Mouse (Mus musculus): ENCODE data around the gene Naaladl2. TPM values are rescaled to one million over a fixed set of nuclear protein-coding genes. Genes with fewer than 3 reads are reported as not detected.

The Naaladl2 gene
- polyA plus RNA-seq, 1 experiment from 2014 or later: 6.4 TPM

GRCm38 (mm10) chr3:23865688-23866087 lies 1278.4 kb downstream of the Naaladl2 start:
- H3K4me3 ChIP-seq (ENCODE audit: low read depth, low read length): no peak overlapping the region
- no peaks in the 10 kb centered on the region for H3K36me3 ChIP-seq (ENCODE audit: control insufficient read depth, insufficient read depth, low read length)
- no peak overlapping the region for H3K4me2 ChIP-seq (replicated peaks; ENCODE audit: low read depth, low read length)
- H3K27me3 ChIP-seq (ENCODE audit: control insufficient read depth, insufficient read depth, low read length): no peaks in the 10 kb centered on the region
- no peaks in the 10 kb centered on the region for H3K9me3 ChIP-seq (ENCODE audit: control insufficient read depth, low read depth, low read length)
- ATAC-seq (ENCODE audit: insufficient number of reproducible peaks, insufficient read depth, low FRiP score, low read depth): no peak
- H3K4me1 ChIP-seq (ENCODE audit: control insufficient read depth, insufficient read depth, low read length): no peaks in the 10 kb centered on the region
- H3K9ac ChIP-seq (replicated peaks; ENCODE audit: low read depth, low read length): no peak overlapping the region
- H3K27ac ChIP-seq (ENCODE audit: low read length): no peak overlapping the region
- WGBS: 69% methylated on average over 1 of the region's 1 CpGs

GRCm38 (mm10) chr3:23857275-23857674 lies 1286.8 kb downstream of the Naaladl2 start:
- Histone ChIP-seq H3K36me3 (ENCODE audit: control insufficient read depth, insufficient read depth, low read length) (no peaks in the 10 kb centered on the region), H3K9ac (replicated peaks; ENCODE audit: low read depth, low read length) (no peak overlapping the region), H3K9me3 (ENCODE audit: control insufficient read depth, low read depth, low read length) (no peaks in the 10 kb centered on the region), H3K4me1 (ENCODE audit: control insufficient read depth, insufficient read depth, low read length) (no peaks in the 10 kb centered on the region), H3K4me2 (replicated peaks; ENCODE audit: low read depth, low read length) (no peak overlapping the region), H3K4me3 (ENCODE audit: low read depth, low read length) (no peak overlapping the region), H3K27ac (ENCODE audit: low read length) (no peak overlapping the region), H3K27me3 (ENCODE audit: control insufficient read depth, insufficient read depth, low read length) (no peaks in the 10 kb centered on the region)
- WGBS: 56% methylated on average over 1 of the region's 1 CpGs
- no peak for ATAC-seq (ENCODE audit: insufficient number of reproducible peaks, insufficient read depth, low FRiP score, low read depth)

GRCm38 (mm10) chr3:23817585-23817984 lies 1326.5 kb downstream of the Naaladl2 start:
- ATAC-seq (ENCODE audit: insufficient number of reproducible peaks, insufficient read depth, low FRiP score, low read depth): no peak
- H3K4me3 ChIP-seq (ENCODE audit: low read depth, low read length): no peak overlapping the region
- H3K36me3 ChIP-seq (ENCODE audit: control insufficient read depth, insufficient read depth, low read length): no peaks in the 10 kb centered on the region
- H3K4me2 ChIP-seq (replicated peaks; ENCODE audit: low read depth, low read length): no peak overlapping the region
- no peak overlapping the region for H3K9ac ChIP-seq (replicated peaks; ENCODE audit: low read depth, low read length)
- H3K27ac ChIP-seq (ENCODE audit: low read length): no peak overlapping the region
- no peaks in the 10 kb centered on the region for H3K9me3 ChIP-seq (ENCODE audit: control insufficient read depth, low read depth, low read length)
- H3K4me1 ChIP-seq (ENCODE audit: control insufficient read depth, insufficient read depth, low read length): no peaks in the 10 kb centered on the region
- H3K27me3 ChIP-seq (ENCODE audit: control insufficient read depth, insufficient read depth, low read length): no peaks in the 10 kb centered on the region

GRCm38 (mm10) chr3:23758746-23759145 lies 1385.3 kb downstream of the Naaladl2 start:
- Histone ChIP-seq H3K27me3 (ENCODE audit: control insufficient read depth, insufficient read depth, low read length) (no peaks in the 10 kb centered on the region), H3K4me3 (ENCODE audit: low read depth, low read length) (no peak overlapping the region), H3K9ac (replicated peaks; ENCODE audit: low read depth, low read length) (no peak overlapping the region), H3K4me1 (ENCODE audit: control insufficient read depth, insufficient read depth, low read length) (no peaks in the 10 kb centered on the region), H3K36me3 (ENCODE audit: control insufficient read depth, insufficient read depth, low read length) (no peaks in the 10 kb centered on the region), H3K4me2 (replicated peaks; ENCODE audit: low read depth, low read length) (no peak overlapping the region), H3K9me3 (ENCODE audit: control insufficient read depth, low read depth, low read length) (no peaks in the 10 kb centered on the region), H3K27ac (ENCODE audit: low read length) (no peak overlapping the region)
- 93% methylated on average over 1 of the region's 1 CpGs for WGBS
- ATAC-seq (ENCODE audit: insufficient number of reproducible peaks, insufficient read depth, low FRiP score, low read depth): no peak
